In genomic region chr14:21983950-21984730, GRCm38 (mm10) we compare ENCODE assay signal across 8 mouse cellular contexts. TPM values are rescaled to one million over a fixed set of nuclear protein-coding genes. Genes with fewer than 3 reads are reported as not detected.
A peak's percentile ranks its signal among the peaks of the same experiment; 100 is the strongest.
DNase-seq lines count a peak whose midpoint lies in the region; ATAC-seq and TF ChIP-seq lines count a peak whose summit lies in the region.

No protein-coding gene starts in this region.

- TF ChIP-seq CTCF in spleen, adult 2 months (IDR thresholded peaks at IDR 0.05; ENCODE audit: extremely low read depth, insufficient read depth, insufficient read length, insufficient replicate concordance), result no peak

- DNase-seq in embryo, embryonic 11 days, result peak; percentile 46
- DNase-seq in embryo, embryonic 10 days (ENCODE audit: low spot score), result no peak
- no peak for DNase-seq in spleen, adult 2 months (ENCODE audit: low read depth in 1 of 2, low spot score in 2 of 2)
- no peak for DNase-seq in spleen, adult 18-20 months
- DNase-seq in cerebellum, adult 9-11 months, result no peak
- DNase-seq in right cerebral cortex, adult 18-20 months, result no peak

- WGBS in spleen, adult 2 months, result 35% methylated on average over 18 of the region's 18 CpGs
- 10% methylated on average over 18 of the region's 18 CpGs for WGBS in liver, embryonic 15.5 days (ENCODE audit: insufficient replicate concordance)

- TF ChIP-seq POLR2A in spleen, adult 2 months (IDR thresholded peaks at IDR 0.05; ENCODE audit: low read depth, low read length), result no peak

- peaks cover 7% of the 10 kb centered on the region; the same call in 1 of the 2 replicates for H3K4me1 ChIP-seq in spleen, adult 2 months (ENCODE audit: control insufficient read depth, insufficient read depth, insufficient read length)
- peaks cover 28% of the 10 kb centered on the region for H3K4me1 ChIP-seq in liver, embryonic 15.5 days (replicated peaks)

- H3K4me2 ChIP-seq in liver, embryonic 15.5 days, result 0 out of 2 replicates have a peak overlapping the region, but pooled peaks have one; percentile 66

- peaks cover 41% of the 10 kb centered on the region for H3K27me3 ChIP-seq in spleen, adult 2 months (ENCODE audit: control insufficient read depth, insufficient read depth, low read length)
- H3K27me3 ChIP-seq in liver, embryonic 15.5 days, result peaks cover 93% of the 10 kb centered on the region

- H3K36me3 ChIP-seq in spleen, adult 2 months (ENCODE audit: control insufficient read depth, insufficient read depth, low read length), result 0 out of 2 replicates have a peak, but pooled peaks cover 2% of the 10 kb centered on the region
- no peaks in the 10 kb centered on the region for H3K36me3 ChIP-seq in liver, embryonic 15.5 days (replicated peaks)

- H3K9ac ChIP-seq in liver, embryonic 15.5 days, result no peak overlapping the region

- H3K4me3 ChIP-seq in spleen, adult 2 months (ENCODE audit: extremely low read depth, insufficient read depth, insufficient read length), result no peak overlapping the region
- H3K4me3 ChIP-seq in liver, embryonic 15.5 days (replicated peaks), result peak overlapping the region; percentile 50; the same call in 1 of the 2 replicates

- H3K9me3 ChIP-seq in liver, embryonic 15.5 days (replicated peaks), result no peaks in the 10 kb centered on the region

- no peak for ATAC-seq in liver, embryonic 15.5 days (ENCODE audit: insufficient read depth)
- ATAC-seq in monocyte, adult 5-6 weeks (replicated peaks; ENCODE audit: insufficient number of reproducible peaks, low FRiP score, low TSS enrichment, poor library complexity, severe bottlenecking), result no peak

- peak overlapping the region; percentile 16; the same call in 1 of the 2 replicates for H3K27ac ChIP-seq in spleen, adult 2 months (ENCODE audit: insufficient read depth, low read length)
- no peak overlapping the region for H3K27ac ChIP-seq in liver, embryonic 15.5 days (replicated peaks)

RNA-seq across cellular contexts. Expression of gene Zfp503, which starts 5.3 kb away (rescaled TPM):
- 8.8 and 13.9 TPM in 2 replicates for polyA plus RNA-seq in spleen, adult 2 months (2012; rRNA removed)
- polyA plus RNA-seq in liver, embryonic 15.5 days (2015; fragmentation: Nextera tagmentation; extraction: Ambion mirVana), result 0.74 and 0.91 TPM in 2 replicates
- total RNA-seq in monocyte, adult 5-6 weeks (2017), result 0.38 to 0.64 TPM (median 0.58 TPM) in 3 replicates

RNA-seq across cellular contexts. Expression of gene Lrmda, which starts 35.4 kb away (rescaled TPM):
- 0.37 and 0.68 TPM in 2 replicates for polyA plus RNA-seq in spleen, adult 2 months (2012; rRNA removed)
- 0.13 and 0.28 TPM in 2 replicates for polyA plus RNA-seq in liver, embryonic 15.5 days (2015; fragmentation: Nextera tagmentation; extraction: Ambion mirVana)
- 6.4 to 20.3 TPM (median 10.3 TPM) in 3 replicates for total RNA-seq in monocyte, adult 5-6 weeks (2017)
